In genomic region chr4:98465886-98466285, GRCm38 (mm10) we compare ENCODE assay signal across 27 mouse cellular contexts.
A peak's percentile ranks its signal among the peaks of the same experiment; 100 is the strongest.
DNase-seq lines count a peak whose midpoint lies in the region; ATAC-seq and TF ChIP-seq lines count a peak whose summit lies in the region.
"Had no signal": no experiment of that assay in that cellular context is flagged by ENCODE, and none has a peak within 500 bp of the region (broad histone marks: within the 10 kb centered on the region; RNA-seq: fewer than 3 reads in every experiment).

No protein-coding gene starts in this region.

- 44% methylated on average over 2 of the region's 2 CpGs for WGBS in liver, embryonic 13.5 days (ENCODE audit: insufficient replicate concordance)
- WGBS in liver, postnatal 0 days (ENCODE audit: insufficient replicate concordance), result 64% methylated on average over 2 of the region's 2 CpGs

- H3K4me1 ChIP-seq in liver, embryonic 13.5 days (replicated peaks), result no peaks in the 10 kb centered on the region
- H3K4me1 ChIP-seq in liver, postnatal 0 days (ENCODE audit: insufficient read depth), result no peaks in the 10 kb centered on the region
- H3K4me1 ChIP-seq: embryonic facial prominence, embryonic 10.5 days; embryonic facial prominence, embryonic 13.5 days; forebrain, embryonic 12.5 days; forebrain, embryonic 15.5 days; hindbrain, embryonic 12.5 days; hindbrain, embryonic 15.5 days had no signal

- no peak for TF ChIP-seq CTCF in liver, postnatal 0 days (IDR thresholded peaks at IDR 0.05; ENCODE audit: low read depth)

- H3K4me3 ChIP-seq in liver, embryonic 13.5 days (replicated peaks), result no peak overlapping the region
- H3K4me3 ChIP-seq in liver, postnatal 0 days (ENCODE audit: low read depth, low read length), result no peak overlapping the region
- H3K4me3 ChIP-seq: embryonic facial prominence, embryonic 10.5 days; embryonic facial prominence, embryonic 13.5 days; erythroblast, embryonic 14.5 days; forebrain, embryonic 12.5 days; forebrain, embryonic 15.5 days; gastrocnemius, adult 2 months; heart, adult 2 months; hindbrain, embryonic 12.5 days; hindbrain, embryonic 15.5 days had no signal

- H3K27ac ChIP-seq in liver, embryonic 13.5 days, result no peak overlapping the region
- no peak overlapping the region for H3K27ac ChIP-seq in liver, postnatal 0 days (ENCODE audit: low read depth)
- H3K27ac ChIP-seq: embryonic facial prominence, embryonic 10.5 days; embryonic facial prominence, embryonic 13.5 days; forebrain, embryonic 12.5 days; forebrain, embryonic 15.5 days; gastrocnemius, adult 2 months; heart, adult 2 months; hindbrain, embryonic 12.5 days; hindbrain, embryonic 15.5 days had no signal

- no peak for TF ChIP-seq EP300 in liver, postnatal 0 days (IDR thresholded peaks at IDR 0.05; ENCODE audit: low read depth)

- no peaks in the 10 kb centered on the region for H3K9me3 ChIP-seq in liver, embryonic 13.5 days (replicated peaks)
- no peaks in the 10 kb centered on the region for H3K9me3 ChIP-seq in liver, postnatal 0 days (ENCODE audit: low read length)
- H3K9me3 ChIP-seq: embryonic facial prominence, embryonic 10.5 days; embryonic facial prominence, embryonic 13.5 days; forebrain, embryonic 12.5 days; forebrain, embryonic 15.5 days; hindbrain, embryonic 12.5 days; hindbrain, embryonic 15.5 days had no signal

- H3K27me3 ChIP-seq in liver, embryonic 13.5 days, result no peaks in the 10 kb centered on the region
- H3K27me3 ChIP-seq in liver, postnatal 0 days (ENCODE audit: insufficient read depth, low read length), result no peaks in the 10 kb centered on the region
- H3K27me3 ChIP-seq: CH12.LX; embryonic facial prominence, embryonic 13.5 days; forebrain, embryonic 12.5 days; forebrain, embryonic 15.5 days; hindbrain, embryonic 12.5 days; hindbrain, embryonic 15.5 days had no signal

- H3K36me3 ChIP-seq in liver, embryonic 13.5 days, result no peaks in the 10 kb centered on the region
- H3K36me3 ChIP-seq in liver, postnatal 0 days (replicated peaks; ENCODE audit: insufficient read depth, low read length), result no peaks in the 10 kb centered on the region
- H3K36me3 ChIP-seq: forebrain, embryonic 12.5 days; forebrain, embryonic 15.5 days; G1E had no signal

- DNase-seq in liver, embryonic 13.5 days, result no peak
- no peak for DNase-seq in liver, postnatal 0 days
- no peak for DNase-seq in right cerebral cortex, adult 18-20 months
- no peak for DNase-seq in cerebellum, adult 9-11 months
- DNase-seq: adrenal gland, adult 8-10 months; adrenal gland, postnatal 25 days; cerebellum, adult 18-20 months; cerebellum, adult 9-10 months; cerebellum, postnatal 25 days; embryo, embryonic 11 days; gastrocnemius, adult 2 months; gastrocnemius, postnatal 14 days; heart, adult 2 months had no signal

- H3K4me2 ChIP-seq in liver, embryonic 13.5 days, result no peak overlapping the region
- H3K4me2 ChIP-seq in liver, postnatal 0 days (ENCODE audit: low read depth, low read length), result no peak overlapping the region
- H3K4me2 ChIP-seq: embryonic facial prominence, embryonic 13.5 days; forebrain, embryonic 12.5 days; forebrain, embryonic 15.5 days; heart, embryonic 11.5 days; hindbrain, embryonic 12.5 days; hindbrain, embryonic 15.5 days had no signal

- ATAC-seq in liver, embryonic 13.5 days (ENCODE audit: low read depth), result peak; percentile 53; the same call in 1 of the 2 replicates
- ATAC-seq in liver, postnatal 0 days, result no peak
- ATAC-seq in granulocyte monocyte progenitor cell, adult 5-6 weeks (replicated peaks; ENCODE audit: poor library complexity, severe bottlenecking), result peak; percentile 51
- ATAC-seq in megakaryocyte-erythroid progenitor cell, adult 5-6 weeks (replicated peaks; ENCODE audit: low FRiP score, low TSS enrichment, poor library complexity, severe bottlenecking), result peak; percentile 68; the same call in 1 of the 2 replicates
- ATAC-seq: activated CD4-positive, CD25-positive, alpha-beta regulatory T cell, adult 4 months; forebrain, embryonic 15.5 days; intestine, postnatal 0 days had no signal

- no peak overlapping the region for H3K9ac ChIP-seq in liver, embryonic 13.5 days
- H3K9ac ChIP-seq in liver, postnatal 0 days (replicated peaks), result no peak overlapping the region
- H3K9ac ChIP-seq: embryonic facial prominence, embryonic 13.5 days; forebrain, embryonic 12.5 days; forebrain, embryonic 15.5 days; hindbrain, embryonic 12.5 days; hindbrain, embryonic 15.5 days had no signal
